Mouse (Mus musculus) heart, adult 9 months (tissue): ENCODE results near the gene 5830473C10Rik.
A peak's percentile ranks its signal among the peaks of the same experiment; 100 is the strongest.

ENCODE experiments used
- DNase-seq, 2 experiments: peaks; one replicate each; pipeline ENCODE4 v3.0.0; 2022; ENCODE audit warnings: low spot score in 2 of 2

The 5830473C10Rik gene

DNA sequence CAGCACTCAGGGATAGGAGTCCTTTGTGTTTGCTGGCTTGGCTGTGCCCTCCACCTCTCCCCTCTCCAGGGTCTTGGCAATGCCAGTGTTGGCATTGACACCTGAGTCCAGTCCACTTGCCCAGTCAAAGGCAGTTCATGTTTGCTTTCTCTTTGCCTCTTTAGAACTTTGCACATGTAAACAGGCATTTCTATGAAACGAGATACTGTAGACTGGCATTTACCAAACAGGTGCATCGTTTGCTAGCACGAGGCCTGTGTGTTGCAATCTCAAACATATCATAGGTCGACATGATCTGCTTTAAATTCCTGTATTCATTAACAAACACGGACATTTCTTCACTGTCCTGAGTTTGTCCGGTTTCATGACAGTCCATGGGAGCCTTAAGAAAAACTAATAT is at the start of gene 5830473C10Rik:
Gene 5830473C10Rik, plus strand, starts transcription at position 365 of the 400 bp plus-strand sequence.
- DNase-seq = no peak

DNA sequence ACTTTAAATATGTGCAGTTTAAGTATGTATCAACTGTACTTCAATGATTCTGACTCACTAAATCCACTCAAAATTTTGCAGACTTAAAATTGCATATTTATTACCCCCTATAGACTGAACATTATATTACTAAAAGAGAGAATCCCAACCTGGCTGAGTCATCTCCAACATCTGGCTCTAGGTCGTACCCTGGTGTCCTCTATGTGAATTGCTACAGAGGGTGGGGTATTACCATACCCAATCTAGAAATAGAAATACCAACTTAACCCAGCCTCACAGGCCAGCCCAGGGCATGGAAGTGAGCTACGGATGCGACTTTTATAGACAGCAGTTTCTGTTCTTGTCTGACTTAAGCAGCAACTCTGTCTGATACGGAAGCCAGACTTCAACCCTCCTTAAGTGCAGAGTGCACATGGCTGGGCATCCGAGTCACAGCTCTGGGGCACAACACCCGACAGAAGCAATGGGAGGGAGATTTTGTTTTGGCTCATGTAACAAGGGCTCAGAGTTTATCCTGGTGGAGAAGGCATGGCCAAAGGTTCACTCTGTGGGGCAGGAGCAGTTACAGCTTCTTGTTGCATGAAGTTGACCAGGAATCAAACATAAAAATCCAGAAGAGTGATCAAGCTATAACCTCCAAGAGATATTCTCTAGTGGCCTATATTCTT is 48.5 kb upstream of the 5830473C10Rik start:
- DNase-seq = no peak

DNA sequence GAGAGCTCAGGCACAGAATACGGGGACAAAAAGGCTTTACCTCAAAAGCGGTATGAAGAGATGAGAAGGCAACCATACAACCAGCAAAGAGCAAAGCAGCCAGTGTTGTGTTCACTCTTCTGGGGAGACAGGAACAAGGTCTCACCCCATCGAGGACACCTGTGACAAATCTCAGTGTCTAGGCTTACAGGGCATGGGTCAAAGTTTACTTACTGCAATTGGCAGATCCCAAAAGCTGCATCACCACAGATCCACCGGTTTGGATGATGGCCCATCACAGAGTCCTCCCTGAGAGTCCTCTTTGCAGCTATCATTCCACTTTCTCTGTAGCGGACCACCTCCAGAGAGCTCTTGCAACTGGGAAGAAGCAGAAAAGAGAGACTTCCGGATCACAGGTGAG is 45.3 kb upstream of the 5830473C10Rik start:
- no peak for DNase-seq

DNA sequence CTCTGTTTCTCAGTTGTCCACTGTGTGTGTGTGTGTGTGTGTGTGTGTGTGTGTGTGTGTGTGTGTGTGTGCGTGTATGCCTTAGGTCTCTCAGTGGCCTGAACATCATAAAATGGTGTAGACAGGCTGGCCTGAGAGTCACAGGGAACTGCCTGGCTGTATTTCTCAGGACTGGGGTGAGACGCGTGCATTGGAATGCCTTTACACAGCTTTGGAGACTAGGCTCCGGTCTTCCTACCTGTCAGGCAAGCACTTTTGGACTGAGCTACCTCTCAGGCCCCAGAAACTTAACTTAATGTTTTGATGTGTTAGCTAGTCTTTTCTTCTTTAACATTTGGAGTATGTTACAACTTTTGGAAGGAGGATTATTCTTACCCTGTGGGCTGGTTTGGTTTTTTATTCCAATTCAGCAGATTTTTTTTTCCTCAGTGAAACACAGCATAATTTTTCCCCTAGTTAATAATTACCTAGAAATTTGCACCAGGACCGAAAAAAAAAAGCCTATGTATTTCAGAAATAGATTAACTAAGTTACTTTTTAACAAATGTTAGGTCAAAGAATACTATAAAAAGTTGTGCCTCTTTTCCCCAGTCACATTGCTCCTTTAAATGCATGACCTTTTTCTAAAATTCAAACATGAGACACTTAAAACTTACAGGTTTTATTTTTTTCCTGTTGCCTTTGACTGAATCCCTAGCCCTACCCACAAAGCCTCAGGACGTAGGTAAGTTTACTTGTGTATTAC is 42.4 kb upstream of the 5830473C10Rik start, which contains the start of gene Afm:
Gene Afm, plus strand, starts transcription at position 577 of the 745 bp plus-strand sequence.
- DNase-seq = no peak

DNA sequence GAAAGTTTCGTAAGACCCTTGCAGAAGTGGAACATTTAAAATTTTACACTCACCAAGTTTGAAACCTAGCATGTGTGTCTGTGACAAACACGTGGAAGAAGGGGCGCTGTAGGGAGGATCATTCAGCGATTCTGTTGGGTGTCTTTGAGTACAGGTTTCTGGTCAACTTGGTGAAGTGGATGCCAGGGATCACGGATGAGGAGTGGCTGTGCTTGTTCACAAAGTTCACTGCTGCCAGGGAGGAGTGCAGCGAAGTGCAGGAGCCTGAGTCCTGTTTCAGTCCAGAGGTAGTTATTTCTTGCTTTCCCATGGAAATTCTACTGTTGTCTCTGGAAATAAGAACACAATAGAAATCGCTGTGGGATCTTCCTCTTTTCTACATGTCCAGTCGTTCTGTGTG is 9.7 kb upstream of the 5830473C10Rik start:
- no peak for DNase-seq

DNA sequence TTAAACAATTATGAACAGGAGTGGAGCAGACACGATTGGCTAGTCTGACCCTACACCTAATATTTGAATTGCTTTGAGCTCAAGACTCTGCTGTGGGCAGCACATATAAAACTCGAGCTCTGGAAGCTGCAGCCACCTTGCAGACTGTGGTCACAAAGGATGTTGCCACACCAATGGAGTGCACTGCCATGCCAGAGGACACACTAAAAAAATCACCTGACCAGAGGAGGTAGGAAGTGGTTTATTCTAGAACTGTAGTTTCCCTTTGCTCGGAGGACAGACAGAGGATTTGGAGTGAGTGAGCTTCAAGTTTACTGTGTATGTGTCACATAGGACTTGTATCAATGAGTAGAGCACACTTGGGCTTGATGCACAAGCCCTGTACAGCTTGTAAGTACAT is 4.9 kb upstream of the 5830473C10Rik start:
- no peak for DNase-seq

DNA sequence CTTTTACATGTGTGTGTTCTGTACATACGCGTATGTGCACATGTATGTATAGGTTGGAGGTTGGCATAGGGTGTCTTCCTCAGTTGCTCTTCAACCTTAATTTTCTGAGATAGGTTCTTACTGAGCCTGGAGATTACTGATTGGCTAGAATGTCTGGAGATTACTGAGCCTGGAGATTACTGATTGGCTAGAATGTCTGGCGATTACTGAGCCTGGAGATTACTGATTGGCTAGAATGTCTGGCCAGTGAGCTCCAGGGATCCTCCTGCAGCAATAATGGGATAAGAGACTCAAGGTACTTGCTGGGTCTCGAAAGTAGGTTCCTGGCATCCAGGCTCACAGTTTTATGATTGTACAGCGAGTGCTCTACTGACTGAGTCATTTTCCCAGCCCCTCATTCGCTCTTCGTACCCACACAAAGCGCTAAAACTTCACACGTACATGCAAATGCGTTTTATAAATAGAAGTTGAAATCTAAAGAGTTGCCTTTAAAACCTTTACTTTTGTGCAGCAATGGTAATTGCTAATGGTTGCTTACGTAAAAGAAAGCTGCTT is 891 bp downstream of the 5830473C10Rik start:
- no peak for DNase-seq

DNA sequence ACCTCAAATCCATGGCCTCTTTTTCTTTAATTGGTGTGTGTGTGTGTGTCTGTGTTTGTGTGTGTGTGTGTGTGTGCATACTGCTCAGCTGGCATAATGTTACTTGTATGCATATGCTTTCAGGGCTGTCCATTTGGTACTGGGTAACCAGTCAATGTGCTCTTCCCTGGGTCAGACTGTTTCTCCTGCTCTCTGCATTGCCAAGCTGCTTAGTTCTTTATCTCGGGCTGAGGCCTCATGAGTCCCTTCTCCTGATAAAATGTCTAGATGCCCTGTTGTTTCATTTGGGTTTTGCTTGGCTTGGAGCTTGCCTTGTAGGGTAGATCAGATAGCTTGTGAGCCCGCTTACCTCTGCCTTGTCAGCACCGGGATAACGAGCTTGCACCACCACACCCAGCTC is 2.0 kb downstream of the 5830473C10Rik start:
- no peak for DNase-seq

DNA sequence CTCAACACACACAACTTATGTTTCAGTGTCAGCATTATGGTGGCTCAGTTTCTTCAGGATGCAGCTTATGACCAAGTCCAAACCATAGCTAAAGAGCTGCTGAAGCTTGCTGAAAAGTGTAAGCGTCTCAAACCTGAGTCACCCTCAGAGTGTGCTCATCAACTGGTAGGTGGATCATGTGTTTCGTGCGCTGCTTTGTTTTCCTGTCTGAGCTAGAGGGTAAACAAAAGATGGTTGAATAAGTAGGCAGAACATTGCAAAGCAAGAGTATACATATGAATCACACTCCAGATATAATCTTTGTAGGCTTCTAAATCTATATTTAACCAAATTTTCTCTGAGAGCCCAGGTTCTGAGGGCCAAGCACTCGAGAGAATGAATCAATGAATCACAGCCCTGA is 3.3 kb downstream of the 5830473C10Rik start:
- DNase-seq = no peak

DNA sequence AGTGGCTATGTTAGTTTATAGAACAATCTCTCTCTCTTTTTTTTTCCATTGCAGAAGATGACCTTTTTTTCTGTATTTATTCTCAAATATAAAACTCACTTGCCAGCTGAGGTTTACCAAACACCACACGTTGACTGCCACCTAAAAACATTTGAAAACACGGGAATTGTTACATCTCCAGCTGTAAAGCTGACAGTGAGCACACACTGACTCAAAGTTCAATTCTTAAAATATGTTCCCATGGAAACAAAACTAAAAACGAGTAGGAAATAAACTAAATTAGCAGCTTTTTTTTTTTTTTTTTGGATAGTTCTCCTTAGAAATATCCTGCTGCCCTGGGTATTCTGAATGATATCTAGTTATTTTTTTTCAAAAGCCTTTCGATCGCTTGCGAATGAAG is 4.3 kb downstream of the 5830473C10Rik start:
- DNase-seq = no peak

DNA sequence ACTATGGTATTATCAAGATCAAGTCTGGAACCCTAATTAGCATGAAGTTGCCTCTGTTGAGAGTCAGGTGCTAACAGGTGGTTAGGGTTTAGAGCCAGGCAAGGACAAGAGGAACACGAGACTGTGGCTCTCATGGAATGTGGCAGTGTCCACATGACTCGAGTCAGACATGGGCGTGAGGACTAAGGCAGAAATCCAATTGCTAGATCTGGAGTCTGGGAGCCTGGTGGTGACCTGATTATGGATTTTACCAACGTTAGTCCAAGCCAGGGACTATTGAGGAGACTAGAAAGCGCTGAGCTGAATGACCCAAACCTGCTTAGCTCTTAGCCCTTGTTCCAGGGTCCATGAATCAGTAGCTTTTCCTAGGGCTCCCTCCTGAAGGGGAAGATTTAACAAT is 6.9 kb downstream of the 5830473C10Rik start:
- DNase-seq = no peak

DNA sequence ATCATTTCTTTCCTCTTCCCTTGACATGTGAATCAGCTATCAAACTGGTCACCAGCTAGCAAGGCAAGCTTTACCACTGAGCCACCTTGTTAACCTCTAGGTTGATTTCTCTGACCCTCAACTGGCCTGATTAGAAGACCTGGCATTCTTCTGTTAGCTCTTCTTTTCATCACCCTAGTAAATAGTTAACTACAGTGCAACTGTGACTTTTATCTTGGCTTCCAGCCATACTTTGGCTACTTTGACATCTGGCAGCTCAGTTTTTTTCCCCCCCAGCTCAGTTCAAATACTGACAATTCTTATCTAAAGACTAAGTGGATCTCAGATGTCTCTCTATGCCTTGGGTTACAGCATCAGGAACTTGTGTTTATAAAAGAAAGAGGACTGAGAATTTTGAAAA is 7.4 kb downstream of the 5830473C10Rik start:
- no peak for DNase-seq

DNA sequence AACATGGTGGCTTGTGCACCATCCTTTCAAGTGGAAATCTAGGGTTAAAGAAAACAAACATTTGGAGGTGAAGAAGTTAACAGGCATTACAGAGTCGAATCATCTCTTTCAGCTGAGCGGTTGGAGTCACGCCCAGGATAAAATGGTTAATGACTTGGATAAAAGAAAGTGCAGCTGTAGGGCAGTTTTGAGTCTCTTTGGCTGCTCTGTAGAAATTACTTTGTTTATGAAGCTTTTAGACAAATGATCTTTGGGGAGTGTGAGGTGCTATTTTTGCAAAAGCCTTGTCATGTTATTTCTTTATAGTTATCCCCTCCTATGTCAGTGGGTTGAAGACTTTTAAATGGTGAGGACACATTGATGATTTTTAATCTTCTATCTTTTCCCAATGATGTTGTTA is 10.3 kb downstream of the 5830473C10Rik start:
- no peak for DNase-seq

DNA sequence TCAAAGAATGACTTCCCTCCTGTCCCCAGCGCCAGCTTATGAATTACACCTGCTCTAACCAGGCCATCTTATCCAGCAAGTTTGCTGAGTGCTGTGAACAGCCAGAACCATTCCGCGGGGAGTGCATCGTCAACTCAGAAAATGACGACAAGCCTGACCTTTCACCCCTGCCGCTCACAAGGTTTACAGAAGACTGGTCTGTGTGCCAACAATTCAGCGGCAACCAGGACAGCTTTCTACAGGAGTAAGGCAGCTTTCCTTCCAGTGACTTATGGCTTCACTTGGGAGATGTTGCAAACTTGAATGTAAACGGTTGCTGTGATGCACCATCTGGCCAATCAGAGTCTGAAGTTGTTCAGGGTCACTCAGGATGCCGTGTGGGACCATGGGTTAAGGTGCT is 16.8 kb downstream of the 5830473C10Rik start:
- no peak for DNase-seq

DNA sequence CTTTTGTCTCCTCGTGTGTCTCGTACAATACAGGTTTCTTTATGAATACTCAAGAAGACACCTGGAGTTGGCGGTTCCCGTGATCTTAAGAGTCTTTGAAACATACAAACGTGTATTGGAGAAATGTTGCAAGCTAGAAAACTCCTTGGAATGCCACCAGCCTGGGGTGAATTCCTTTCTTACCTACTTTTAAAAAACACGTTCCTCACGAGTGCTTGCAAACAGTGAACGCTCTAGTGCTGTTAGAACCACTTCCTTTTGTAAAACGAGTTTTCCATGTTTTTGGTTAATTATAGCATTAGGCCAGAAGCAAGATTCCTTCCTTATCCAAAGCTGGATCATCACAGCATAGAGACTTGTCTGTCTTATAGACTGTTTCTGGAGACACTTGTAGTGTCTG is 18.6 kb downstream of the 5830473C10Rik start:
- DNase-seq = no peak

DNA sequence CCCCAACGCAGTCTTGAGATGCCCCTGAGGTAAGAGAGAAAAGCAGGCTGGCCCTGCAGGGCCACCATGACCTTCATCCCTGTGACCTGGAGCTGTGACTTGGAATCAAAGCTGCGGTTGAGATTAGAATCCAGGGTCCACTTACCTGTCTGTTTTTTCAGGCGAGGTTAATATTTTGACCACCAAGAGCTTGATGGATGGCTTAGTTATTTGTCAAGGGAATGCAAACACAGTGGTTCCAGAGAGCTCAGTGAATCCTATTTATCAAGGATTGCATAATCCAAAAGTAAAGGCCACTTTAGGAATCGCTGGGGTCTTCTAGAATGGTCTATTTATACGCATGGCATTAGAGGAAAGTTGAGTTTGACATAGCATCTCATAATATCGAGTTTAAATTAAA is 21.3 kb downstream of the 5830473C10Rik start:
- no peak for DNase-seq

DNA sequence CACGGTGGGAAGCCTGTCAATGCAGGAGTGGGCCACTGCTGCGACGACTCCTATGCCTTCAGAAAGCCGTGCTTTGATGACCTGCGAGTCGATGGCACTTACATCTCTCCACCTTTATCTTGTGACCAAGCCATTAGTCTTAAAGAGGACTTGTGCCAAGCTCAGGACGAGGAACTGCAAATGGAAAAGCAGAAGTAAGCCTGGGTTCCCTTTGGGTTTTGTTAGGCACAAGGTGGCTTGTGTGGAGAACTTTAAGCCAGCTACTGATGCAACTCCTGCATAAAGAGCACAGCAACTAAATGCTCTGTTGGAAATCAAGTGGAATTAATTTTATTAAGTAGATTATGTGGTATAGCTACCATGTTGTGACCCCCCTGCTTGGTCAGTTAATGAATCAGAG is 23.9 kb downstream of the 5830473C10Rik start:
- DNase-seq = no peak

DNA sequence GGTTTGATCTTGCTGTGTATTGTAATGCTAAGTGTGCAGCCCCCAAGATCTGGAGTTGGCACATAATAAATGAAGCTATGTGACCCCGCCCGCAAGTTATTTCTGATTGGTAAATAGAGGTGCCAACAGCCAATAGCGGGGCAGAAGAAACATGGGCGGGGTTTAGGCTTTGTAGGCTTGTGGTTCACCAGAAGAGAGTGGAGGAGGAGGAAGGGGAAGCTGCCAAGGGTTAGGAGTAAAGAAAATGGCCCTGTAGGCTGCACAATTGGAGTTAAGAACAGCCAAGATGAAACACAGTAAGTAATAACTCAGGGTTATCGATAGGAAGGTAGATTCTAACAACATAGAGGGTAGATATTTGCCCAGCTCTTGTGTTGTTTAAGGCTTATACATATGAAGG is 25.6 kb downstream of the 5830473C10Rik start:
- DNase-seq = no peak

DNA sequence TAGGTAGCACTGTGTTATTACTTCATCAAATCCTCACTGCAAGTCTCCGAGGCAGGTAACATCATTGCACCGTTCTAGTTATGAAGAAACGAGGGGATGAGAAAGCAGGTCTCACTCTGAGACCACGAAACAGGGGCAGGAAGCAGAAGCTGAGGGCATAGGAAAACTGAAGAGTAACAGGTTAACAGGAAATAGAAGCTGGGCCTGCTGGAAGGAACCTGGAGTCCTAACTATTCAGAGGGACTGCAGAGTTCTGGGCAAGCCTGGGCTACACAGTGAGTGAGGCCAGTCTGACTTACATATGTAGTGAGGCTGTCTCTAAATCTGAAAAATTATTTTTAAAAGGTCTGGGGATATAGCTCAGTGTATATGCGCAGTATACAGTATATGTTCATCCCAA is 27.2 kb downstream of the 5830473C10Rik start:
- DNase-seq = no peak

DNA sequence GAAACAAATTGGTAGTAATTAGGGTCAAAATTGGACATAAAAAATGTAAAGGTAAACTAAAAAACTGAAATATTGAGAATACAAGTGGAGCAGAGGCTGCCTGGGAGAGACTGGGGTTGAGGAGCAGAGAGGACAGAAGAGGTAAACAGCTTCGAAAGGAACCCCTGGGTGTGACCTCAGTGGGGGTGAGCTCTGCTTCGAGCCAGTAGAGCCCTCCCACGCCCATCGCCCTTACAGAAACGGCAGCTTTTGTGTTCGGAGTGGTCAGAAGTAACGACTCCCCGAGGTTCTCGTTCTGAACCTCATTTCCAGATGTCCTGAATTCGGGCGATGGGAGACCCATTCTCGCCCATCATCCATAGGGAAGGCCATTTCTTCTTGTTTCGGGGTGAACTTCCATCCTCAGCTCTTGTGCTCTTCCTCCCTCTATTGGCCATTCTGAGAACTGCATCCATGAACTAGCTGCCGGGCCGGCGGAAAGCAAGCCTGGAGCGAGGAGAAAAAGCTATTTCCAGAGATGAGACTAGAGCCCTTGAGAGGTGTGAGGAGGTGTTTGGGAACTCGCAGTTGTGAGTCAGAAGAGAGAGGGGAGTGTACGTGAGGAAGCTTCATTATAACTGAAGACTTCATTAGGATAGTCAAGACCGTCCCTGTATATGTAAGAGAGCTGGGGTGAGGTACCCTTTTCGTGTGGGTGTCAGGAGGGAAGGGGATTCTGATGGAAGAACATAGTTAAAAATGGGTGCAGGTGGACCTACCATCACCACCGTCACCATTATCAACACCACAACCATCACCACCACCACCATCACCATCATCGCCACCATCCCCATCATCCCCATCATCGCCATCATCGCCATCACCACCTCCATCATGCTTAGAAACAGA is 28.0 kb downstream of the 5830473C10Rik start:
- peak; percentile 35 to 51 for DNase-seq

DNA sequence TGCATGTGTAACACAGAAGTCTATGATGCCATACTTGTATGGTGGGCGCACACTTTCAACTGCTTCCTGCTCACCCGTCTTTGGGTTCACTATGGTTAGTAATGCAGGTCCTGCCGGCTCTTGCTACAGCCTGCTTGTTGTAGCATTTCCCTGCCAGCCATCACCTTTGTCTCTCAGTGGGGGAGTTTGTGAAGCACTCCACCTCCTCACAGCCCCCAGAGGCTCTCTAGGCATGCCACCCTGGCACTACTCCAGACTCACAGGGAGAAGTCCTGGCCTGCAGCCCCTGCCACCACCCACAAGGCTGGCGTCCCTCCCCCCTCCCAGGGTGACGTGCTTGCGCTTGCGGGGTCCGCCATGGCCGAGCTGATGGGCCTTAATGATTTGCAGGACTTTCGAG is 29.8 kb downstream of the 5830473C10Rik start:
- DNase-seq = no peak

DNA sequence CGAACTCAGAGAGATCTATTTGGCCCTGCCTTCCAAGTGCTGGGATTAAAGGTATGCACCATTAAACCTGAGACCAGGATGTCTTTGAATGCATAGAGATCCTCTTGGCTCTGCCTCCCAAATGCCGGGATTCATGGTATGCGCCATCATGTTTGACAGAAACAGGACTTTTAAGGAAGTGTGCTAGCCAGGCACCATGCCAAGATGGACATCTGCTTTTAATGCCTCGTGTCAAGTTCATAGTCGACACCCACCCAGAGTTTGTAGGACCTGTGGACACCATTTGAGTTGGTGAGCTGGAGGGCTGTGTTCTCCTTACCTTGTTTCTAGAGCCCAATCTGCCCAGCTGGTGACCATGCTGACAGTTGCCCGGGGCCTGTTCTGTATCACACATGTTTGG is 31.0 kb downstream of the 5830473C10Rik start:
- DNase-seq = no peak
